Mouse (Mus musculus) megakaryocyte, embryonic 14.5 days (primary cell): Measurements from ENCODE around the gene Syndig1l.

ENCODE experiments used
- FLI1 ChIP-seq: IDR thresholded peaks from 2 replicates; pipeline ENCODE4 v1.6.1; 2012; ENCODE audit warnings: low read length, inconsistent platforms, mixed read lengths
- GATA1 ChIP-seq: IDR thresholded peaks from 3 replicates; pipeline ENCODE4 v1.6.1; 2012; ENCODE audit warnings: mixed read lengths, low read length, inconsistent platforms, borderline replicate concordance

DNA sequence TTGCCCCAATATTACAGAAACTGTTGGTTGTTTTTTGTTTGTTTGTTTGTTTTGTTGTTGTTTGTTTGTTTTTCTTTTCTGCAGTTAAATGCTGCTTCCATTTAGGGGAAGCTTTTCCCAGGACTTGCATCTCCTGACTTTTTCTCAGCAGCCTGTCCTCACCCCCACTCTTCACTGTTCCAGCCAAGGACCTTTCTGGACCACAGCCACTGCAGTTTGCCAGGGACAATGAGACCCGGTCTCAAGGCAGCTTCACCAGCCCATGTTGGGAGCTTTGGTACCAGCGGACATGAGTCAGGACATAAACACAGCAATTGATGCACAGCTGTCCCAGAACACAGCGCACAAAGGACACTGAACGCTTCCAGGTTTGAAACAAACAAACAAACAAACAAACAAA, 8.3 kb upstream of the Syndig1l start:
- no peak for TF ChIP-seq GATA1
- no peak for TF ChIP-seq FLI1
